Mouse (Mus musculus) gastrocnemius, postnatal 25 days (tissue): ENCODE data around the gene Ublcp1. TPM values are rescaled to one million over a fixed set of nuclear protein-coding genes. Genes with fewer than 3 reads are reported as not detected.
A peak's percentile ranks its signal among the peaks of the same experiment; 100 is the strongest.

Experiments used
- DNase-seq: peaks from one replicate; pipeline ENCODE4 v3.0.0; 2022
- long read RNA-seq, 2 experiments: library from polyadenylated mRNA; stranded (forward); transcript quantifications; one replicate each; pipeline ENCODE4 v2.0.0; 2021
- total RNA-seq, 2 experiments: library from RNA; stranded (reverse); gene quantifications; 1 replicate in 1 of 2; 2 replicates in 1 of 2; pipeline ENCODE4 v1.2.3; 2021

Gene Ublcp1
- total RNA-seq: 10 to 100 TPM; 26.6 to 28.8 TPM
- long read RNA-seq, experiment 1, transcript Ublcp1-201 (11 exons, 2,088 nt): major isoform, 25 of 34 reads
- long read RNA-seq, experiment 1, partial matches to known transcripts: 0 of 34 reads
- long read RNA-seq, experiment 1, other reads (novel, unspliced or antisense): 5 of 34 reads
- long read RNA-seq, experiment 2, transcript Ublcp1-201 (11 exons, 2,088 nt): major isoform, 44 of 49 reads
- long read RNA-seq, experiment 2, partial matches to known transcripts: 4 of 49 reads
- long read RNA-seq, experiment 2, other reads (novel, unspliced or antisense): 1 of 49 reads

DNA sequence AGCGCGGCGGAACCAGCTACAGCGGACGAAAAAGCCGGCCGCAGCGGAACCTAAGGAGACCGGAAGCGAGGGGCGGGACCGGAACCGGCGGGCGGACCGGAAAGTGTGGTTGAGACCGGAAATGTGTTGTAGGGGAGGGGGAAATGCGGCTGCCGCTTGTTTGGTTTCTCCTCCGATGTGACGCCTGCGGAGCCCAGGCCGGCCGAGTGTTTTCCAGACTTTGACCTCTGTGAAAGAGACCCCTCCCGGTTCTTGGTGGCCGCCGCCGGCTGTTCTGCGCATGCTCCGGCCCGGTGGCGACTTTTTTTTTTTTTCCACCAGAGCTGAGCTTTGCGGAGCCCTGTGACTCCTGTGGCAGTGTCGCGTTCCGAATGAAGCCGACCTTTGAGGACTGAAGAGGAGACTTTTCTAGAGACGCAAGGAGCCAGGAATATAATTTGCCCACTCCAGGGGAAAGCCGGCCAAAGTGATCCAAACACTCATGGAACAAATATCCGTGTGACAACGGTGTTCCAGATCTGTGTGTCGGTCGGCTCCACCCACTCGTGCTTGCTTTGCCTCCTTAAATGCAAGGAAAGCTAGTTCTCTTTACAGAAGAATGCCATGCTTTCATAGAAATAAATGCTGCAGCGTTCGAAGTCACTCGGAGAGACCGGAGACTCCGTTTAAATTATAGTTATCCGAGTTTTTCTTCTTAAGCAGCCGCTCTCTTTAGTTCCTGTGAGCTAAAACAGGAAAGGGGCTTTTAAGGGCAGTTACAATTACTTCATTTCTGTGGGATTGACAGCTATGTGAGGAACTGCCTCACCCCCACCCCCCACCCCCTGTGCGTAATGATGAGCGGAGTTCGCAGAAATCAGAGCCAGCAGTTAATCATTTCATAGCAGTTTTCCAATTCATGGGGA lies at the start of gene Ublcp1:
Gene Ublcp1, minus strand, starts transcription at position 67 of the 905 bp plus-strand sequence.
- DNase-seq: peak; percentile 91

DNA sequence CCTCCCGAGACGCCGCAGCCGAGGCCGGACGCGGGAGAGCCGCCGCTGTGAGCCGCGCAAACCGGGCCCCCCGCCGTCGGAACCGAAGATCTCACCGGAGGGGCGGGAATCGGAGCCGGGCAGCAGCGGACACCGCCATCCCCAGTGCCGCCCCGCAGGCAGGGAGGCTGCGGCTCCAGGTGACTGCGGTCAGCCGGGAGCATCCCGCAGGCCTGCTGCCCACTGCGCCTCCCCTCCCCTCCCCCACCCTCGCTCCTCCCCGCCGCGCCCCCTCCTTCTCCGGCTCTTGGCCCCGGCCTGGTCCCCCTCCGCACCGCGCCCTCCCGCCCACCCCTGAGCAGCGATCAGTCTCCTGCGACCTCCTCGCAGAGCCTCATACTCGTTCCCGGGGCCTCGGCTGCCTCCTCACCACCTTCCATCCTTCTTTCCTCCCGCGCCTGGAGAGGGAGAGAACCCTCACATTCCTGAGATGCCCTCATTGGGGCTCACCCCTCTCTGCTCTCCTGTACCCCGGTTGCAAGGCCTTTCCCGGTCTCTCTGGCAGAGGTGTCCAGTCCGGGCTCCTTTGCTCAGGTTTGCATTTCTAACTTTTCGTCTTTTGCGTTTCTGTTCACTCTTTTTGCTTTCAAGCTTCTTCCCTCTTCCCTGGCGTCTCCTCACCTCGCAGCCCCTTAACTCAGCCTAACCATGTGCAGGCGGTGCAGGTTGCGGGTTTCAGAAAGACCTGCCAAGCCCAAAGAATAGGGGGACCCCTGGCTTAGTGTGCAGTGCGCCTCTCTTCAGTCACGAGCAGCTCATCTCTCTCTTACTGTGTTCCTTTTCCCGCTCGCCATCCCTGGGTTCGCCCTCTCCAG lies 49.0 kb upstream of the Ublcp1 start:
- DNase-seq: no peak

DNA sequence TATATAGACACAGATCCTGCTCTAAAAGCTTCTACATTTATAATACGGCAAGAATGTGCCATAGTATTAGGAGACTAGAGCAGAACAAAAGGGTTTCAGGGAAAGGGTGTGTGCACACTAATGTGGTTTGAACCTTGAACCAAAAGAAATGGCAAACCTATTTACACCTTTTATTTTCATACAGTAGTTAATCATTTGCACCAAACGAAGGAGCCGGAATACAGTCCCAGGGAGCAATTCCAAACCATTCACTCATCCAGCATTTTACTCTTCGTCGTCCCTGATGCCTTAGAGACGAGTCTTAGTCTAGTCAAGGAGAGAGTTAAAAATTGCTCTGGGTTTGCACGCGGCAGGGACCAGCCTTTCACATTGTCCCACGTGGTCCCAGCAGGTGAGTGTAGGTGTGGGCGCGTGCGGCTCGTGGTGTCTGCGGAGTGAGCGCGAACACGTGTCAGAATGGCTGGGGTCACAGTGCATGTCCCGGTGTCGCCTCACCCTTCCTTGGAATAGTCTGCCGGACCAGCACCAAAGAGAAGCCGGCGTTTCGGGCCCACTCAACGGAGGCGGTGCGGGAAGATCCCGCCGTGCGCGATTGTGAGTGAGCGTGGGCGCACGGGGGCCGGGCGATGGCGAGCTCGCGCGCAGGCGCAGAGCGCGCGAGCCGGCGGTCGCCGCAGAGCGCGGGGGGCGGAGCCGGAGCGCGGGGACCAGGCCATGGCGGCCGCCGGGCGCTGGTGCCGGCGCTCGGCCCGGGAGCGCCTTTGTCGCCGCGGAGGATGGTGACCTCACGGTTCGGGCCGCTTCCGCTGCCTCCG lies 48.2 kb upstream of the Ublcp1 start, which contains the start of gene Rnf145:
Gene Rnf145, plus strand, starts transcription at position 684 of the 815 bp plus-strand sequence.
- peak; percentile 72 for DNase-seq

DNA sequence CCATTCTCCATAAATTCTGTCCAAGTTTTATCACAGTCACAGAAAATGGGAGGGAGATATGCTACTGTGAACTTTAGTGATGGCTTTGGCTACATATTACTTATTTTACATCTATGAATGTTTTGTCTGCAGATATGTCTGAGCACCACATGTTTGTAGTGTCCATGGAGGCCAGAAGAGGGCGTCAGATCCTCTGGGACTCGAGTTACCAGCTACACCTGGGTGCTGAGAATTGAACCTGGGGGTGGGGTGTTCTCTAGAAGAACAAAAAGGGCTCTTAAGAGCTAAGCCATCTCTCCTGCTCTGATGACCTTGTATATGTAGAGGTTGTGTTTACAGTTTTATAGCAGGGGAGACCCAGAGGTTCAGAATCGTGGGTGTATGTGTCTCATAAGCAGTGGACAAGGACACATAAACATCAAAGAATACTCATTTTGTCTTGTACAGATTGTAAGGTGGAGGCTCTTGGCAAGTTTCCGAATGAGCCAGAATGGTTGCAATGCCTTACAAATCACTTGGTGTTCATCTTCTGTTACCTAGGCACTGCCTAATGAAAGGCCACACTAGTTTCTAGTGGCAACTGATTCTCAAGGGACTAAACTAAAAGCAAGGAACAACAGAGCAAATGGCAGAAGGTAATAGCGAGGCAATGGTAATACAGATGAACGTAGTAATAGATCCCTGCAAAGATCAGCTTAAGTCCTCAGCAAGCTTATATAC lies 47.4 kb upstream of the Ublcp1 start:
- no peak for DNase-seq

DNA sequence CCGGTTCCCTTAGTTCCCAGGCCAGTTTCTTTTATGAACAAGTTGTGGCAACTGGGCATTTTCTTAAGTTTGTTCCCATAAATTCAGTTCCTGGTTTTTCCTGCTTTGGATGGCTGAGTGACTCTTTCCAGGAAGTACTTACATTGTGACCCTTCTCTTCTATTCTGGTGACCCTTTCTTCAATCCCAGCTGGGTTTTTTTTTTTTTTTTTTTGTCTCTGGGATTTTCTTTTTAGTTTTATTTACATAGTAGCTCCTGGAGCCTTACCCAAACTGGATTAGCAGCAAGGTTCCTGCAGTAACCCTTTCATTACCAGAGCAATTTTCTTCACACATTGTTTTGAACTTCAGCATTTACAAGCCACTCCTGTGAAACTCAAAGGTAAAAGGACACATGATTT lies 46.1 kb upstream of the Ublcp1 start:
- DNase-seq: no peak

DNA sequence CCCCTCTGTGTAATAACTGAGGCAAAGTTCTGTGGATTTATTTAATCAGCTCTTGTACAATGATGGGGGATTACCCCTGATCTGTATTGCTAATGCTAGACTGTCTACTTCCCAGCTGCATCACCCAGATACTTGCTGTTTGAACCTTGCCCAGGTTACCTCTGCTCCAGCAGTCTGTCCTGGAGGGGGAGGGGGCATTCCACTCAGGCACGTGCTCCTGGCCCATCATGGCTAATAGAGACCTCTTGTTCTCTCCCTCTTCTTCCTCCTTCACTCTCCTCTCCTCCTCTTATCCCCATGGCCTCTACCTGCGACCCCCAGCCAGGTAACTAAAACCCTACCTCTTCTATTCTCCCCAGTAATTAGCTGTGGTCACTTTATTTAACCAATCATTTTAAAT lies 44.4 kb upstream of the Ublcp1 start:
- DNase-seq: no peak

DNA sequence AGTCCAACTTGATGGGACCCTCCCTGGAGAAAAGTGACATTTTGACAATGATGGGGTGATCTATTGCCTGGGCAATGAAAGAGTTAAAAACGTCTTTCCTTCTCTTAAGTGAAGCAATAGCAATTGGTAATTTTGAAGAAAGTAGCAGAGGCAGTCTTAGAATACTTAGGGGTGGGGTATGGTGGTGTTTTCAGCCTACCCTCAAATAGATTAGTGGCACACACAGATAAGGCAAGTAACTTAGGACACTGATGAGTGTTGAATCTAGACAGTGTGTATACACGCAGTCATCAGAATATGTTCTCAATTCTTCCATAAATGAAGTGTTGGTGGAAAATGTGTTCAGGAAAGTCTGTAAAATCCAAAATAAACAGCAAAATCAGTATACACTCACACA lies 42.7 kb upstream of the Ublcp1 start:
- DNase-seq: no peak

DNA sequence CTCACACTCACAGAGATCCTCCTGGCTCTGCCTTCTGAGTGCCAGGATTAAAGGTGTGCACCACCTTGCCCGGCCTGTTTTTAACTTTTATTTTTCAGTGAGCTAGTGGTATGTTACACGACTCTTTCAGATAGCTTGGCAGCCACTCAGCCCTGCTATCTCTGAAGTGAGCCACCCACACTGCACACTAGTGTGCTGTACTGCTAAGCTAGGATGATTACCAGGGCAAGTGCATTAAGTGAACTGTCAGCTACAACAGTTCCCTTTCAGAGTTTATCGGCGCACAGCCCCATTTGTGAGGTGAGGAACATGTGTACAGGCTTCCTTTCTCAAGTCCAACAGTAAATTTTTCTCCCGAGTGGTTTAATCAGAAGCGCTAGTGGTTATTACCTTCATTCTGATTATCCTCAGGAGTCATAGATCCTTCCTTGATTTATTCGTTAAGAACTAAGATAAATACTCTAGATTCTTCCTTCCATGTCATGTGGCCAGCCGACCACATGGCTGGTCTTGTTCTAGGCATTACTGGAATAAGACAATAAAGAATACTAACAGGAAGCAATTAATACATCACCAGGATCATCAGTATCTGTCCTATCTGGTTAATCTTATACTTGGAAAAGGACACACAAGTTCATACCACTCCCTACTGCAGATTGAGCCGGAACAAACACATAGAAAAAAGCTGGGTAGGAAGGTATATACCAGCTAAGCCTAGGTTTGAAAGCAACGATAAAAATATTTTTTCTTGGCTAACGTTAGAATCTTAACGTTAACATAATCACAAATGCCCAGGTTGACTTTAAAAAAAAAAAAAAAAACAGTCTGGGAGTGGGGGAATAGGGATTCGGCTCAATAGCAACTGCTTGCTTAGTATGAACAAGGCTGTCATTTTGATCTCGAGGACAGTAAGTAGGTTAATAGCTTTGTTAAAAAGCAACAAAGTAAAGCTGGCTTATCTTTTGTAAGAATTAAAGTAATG lies 42.0 kb upstream of the Ublcp1 start:
- DNase-seq: no peak

DNA sequence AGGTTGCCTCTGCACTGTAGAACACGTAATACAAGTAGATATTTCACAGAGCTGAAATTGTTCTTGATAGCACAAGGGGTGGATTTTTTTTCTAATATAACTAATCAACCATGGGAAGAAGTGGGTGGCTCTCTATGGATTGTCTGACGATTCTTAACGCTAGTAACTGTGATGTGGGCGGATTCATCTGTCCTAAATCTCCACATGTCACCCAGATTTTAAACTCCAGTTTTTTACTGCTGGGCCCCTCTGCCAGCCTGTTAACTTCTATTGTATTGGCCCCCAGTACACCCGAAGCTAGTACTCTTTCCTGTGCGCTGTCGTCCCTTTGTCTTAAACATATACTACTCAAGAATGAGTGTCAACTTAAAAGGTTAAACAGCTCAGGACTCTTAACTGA lies 40.1 kb upstream of the Ublcp1 start:
- no peak for DNase-seq

DNA sequence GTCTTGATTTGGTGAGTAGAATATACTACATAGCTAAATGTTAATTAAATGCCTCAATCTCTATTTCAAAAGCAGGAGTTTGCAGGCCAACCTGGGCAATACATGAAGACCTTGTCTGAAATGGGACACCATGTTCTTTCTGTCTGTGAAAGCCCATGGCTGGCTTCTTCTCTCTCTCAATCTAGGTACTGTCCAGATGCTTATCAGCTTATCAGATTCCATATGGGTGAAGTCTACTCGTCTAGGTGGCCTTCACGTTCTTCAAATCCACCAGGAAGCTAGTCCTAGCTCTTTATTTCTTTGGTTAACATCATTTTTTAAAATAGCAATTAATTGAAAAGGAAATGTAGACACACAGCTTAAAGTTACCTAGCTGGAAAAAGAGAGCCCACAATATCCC lies 39.6 kb upstream of the Ublcp1 start:
- no peak for DNase-seq

DNA sequence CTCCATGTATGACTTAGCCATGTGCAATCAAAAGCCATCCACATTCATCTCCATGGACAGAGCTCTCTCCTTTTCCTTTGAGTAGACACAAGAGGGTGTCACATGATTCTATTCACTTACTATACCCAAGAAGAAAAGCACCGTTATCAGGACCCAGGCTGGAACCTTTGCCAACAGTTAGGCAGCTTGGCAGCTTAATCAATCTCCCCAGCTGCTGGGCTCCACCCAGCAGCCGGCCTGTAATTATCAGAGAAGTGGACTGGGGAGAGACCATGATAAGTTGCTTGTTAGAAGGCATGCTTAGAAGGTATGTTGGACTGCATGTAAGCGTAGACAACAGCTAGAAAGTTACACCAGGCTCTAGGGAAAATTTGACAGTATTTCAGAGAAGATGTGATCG lies 38.6 kb upstream of the Ublcp1 start:
- DNase-seq: no peak

DNA sequence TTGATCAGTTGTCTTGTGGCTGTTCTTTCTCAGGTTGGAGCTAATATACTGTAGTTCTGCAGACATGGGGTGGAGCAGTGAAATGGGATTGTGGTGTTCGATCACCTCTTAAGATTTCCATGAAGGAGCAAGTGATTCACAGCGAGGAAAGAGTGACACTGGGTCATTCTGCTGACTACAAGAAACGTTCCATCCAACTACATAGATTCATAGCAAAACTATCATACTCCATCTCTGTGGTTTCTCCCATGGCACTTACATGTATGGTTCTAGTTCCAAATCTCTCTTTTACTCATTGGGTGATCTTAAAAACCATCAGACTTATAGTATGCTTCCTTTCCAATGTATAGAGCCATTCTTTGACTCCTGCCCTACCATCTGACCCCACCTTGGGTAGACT lies 34.5 kb upstream of the Ublcp1 start:
- DNase-seq: no peak

DNA sequence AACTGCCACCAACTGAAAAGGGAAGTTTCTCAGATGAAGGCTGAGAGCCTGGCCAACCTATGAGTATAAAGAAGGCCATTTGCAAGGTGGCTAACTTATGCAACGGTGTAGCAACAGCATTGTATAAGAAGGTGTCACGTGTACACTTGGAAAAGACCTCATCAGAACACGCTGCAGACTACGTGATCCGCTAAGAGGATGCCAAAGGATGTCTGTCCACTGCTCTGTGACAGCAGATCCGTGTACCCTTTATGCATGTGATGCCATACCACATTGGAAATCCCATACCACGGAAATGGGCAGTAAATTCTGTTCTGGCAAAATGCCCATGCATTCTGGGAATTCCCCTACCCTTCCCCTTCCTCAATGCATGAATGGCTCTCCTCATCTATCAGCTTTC lies 33.8 kb upstream of the Ublcp1 start:
- no peak for DNase-seq

DNA sequence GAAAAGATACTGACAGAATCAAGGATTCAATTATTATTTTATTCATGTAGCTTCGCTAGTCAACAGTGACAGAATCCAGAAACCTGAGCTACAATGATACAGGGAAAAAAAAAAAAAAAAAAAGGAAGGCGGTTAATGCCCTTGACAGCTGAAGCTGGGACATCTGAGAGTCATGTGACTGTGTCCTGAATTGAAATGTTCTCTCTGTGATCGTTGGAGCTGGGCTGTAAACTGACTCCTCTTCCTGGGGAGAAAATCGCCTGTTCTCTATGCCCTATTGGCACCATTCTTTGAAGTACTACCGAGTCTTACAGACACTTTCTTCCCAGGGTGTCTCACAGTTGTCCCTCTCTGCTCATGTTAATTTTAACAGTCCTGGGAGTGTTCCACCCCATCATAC lies 32.6 kb upstream of the Ublcp1 start:
- DNase-seq: no peak

DNA sequence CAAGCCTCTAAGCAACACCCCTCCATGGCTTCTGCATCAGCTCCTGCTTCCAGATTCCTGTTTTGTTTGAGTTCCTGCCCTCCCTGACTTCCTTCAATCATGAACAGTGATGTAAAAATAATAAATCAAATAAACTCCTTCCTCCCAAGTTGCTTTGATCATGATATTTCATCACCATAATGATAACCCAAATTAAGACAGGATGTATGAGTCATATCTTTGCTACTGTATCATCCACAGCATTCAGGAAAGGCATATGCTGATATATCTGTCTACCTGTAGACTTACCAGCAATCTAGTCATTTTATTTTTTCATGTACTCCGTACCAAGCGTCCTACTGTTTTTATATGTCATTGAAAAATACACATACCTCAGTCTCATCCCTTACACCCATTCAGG lies 31.2 kb upstream of the Ublcp1 start:
- DNase-seq: no peak

DNA sequence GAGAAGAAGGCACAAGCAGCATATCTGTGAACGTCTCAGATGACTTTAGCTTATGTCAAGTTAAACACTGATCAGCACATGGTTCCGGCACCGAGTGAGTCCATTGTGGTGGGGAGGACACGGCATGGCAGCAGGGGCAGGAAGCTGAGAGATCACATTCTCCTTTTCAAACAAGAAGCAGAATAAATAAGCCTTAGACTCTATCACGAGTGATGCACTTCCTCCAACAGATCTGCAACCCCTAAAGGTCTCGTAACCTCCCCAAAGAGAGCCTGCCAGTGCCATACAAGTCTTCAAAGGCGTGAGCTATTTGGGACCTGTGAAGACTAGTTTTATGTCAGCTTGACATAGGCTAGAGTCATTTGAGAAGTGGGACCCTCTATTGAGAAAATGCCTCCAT lies 30.7 kb upstream of the Ublcp1 start:
- no peak for DNase-seq

DNA sequence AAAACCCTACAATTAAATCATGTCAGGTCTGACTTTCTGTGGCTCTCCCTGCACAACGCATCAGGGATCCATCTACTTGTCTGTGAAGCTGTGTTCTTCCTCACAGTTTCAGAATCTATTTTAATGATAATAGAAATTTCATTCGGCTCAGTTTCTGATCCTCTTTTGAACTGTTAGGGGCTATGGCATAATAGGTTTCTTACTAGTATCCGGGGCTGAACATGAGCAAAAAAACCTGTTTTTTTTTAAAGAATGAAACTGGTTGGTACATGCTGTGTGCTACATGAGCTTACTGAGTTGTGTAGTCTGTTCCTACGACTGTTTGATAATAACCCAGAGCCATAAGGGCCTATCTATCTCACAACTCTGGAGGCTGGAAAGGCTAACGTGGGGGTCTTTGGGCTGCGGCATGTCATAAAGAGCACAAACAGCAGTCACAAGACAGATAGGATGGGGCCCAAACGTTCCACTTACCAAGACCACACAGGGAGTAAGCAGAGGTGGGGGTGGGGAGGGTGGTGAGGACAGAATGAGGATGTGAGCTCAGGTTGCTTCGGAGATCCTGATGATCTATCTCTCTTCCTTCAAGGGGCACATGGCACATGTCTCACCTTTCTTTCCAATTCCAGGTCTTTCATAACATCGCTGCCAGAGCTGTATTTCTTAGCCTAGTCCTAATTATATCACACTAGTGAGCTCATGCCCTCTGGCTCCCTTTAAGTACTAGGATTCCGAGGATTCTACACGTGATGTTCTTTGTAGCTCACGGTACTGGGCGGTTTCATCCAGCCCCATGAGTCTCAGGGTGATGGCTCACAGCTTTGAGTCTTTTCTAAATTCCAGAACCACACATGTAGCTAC lies 28.3 kb upstream of the Ublcp1 start:
- no peak for DNase-seq

DNA sequence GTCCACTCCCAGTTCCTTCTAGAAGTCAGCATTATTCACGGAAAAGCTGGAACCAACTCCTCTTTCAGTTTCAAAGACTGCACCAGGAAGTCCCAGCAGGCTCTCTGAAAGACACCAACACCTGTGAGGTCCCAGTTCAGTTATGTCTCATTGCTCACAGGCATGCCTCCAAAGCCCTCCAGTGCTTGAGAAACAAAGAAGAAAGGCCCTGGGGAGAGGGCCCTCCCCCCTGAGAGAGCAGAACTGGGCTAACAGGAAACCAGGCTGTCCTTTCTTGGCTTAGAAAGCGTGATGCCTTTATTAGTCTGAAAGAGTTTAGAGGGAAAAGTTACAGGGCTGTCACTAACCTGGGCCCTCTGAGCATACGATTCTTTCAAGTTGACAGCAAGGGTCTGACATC lies 25.9 kb upstream of the Ublcp1 start:
- peak; percentile 30 for DNase-seq
